Mouse (Mus musculus): ENCODE data around the gene Nek8. TPM values are rescaled to one million over a fixed set of nuclear protein-coding genes. Genes with fewer than 3 reads are reported as not detected.
"Not testable (repeated sequence)": the region's sequence is repeated elsewhere in the genome, so short reads cannot be mapped to it uniquely, and the experiment has no call there.

The Nek8 gene
- polyA plus RNA-seq, 1 experiment from 2014 or later = 4.2 TPM

- Histone ChIP-seq H3K4me3 (replicated peaks; ENCODE audit: low read depth, low read length) (peak within 1 kb of the TSS; percentile 72), H3K27me3 (ENCODE audit: control insufficient read depth, insufficient read depth, low read length) (no peaks in the 10 kb centered on the region), H3K36me3 (ENCODE audit: control insufficient read depth, insufficient read depth, low read length) (peaks cover 19% of the 10 kb centered on the region), H3K27ac (replicated peaks; ENCODE audit: low read depth, low read length) (peak within 1 kb of the TSS; percentile 90), H3K4me2 (ENCODE audit: low read length) (peak within 1 kb of the TSS; percentile 57), H3K9ac (replicated peaks; ENCODE audit: low read length) (peak within 1 kb of the TSS; percentile 88), H3K4me1 (ENCODE audit: control insufficient read depth, insufficient read depth, low read length) (peaks cover 10% of the 10 kb centered on the region; the same call in 1 of the 2 replicates), H3K9me3 (ENCODE audit: control insufficient read depth, low read length) (no peaks in the 10 kb centered on the region)
- ATAC-seq (ENCODE audit: low FRiP score, low TSS enrichment) = peak; percentile 74
- peak; percentile 88 for DNase-seq
- under 1% methylated on average over 78 of the region's 80 CpGs for WGBS
Observed at GRCm38 (mm10) chr11:78188331-78189233, 12.1 kb upstream of the Nek8 start, which contains the start of gene Rab34. Rab34 (plus strand) TSS chr11:78188430.

- not testable (repeated sequence) for H3K4me2 ChIP-seq (ENCODE audit: low read length); H3K9ac ChIP-seq (replicated peaks; ENCODE audit: low read length); DNase-seq; H3K4me3 ChIP-seq (replicated peaks; ENCODE audit: low read depth, low read length); ATAC-seq (ENCODE audit: low FRiP score, low TSS enrichment); H3K9me3 ChIP-seq (ENCODE audit: control insufficient read depth, low read length); H3K27me3 ChIP-seq (ENCODE audit: control insufficient read depth, insufficient read depth, low read length); H3K27ac ChIP-seq (replicated peaks; ENCODE audit: low read depth, low read length)
- Histone ChIP-seq H3K4me1 (ENCODE audit: control insufficient read depth, insufficient read depth, low read length) (peaks cover 15% of the 10 kb centered on the region), H3K36me3 (ENCODE audit: control insufficient read depth, insufficient read depth, low read length) (peaks cover 26% of the 10 kb centered on the region)
- 95% methylated on average over 6 of the region's 6 CpGs for WGBS
Observed at GRCm38 (mm10) chr11:78184702-78185101, 8.2 kb upstream of the Nek8 start.

GRCm38 (mm10) chr11:78183884-78184514 is 7.5 kb upstream of the Nek8 start:
- WGBS = 57% methylated on average over 10 of the region's 10 CpGs

GRCm38 (mm10) chr11:78182961-78183844 is 6.7 kb upstream of the Nek8 start, which contains the start of gene Rpl23a:
Rpl23a (minus strand) TSS chr11:78183584.
- under 1% methylated on average over 38 of the region's 38 CpGs for WGBS
- peak within 1 kb of the TSS; percentile 83 for H3K4me2 ChIP-seq (ENCODE audit: low read length)
- H3K27ac ChIP-seq (replicated peaks; ENCODE audit: low read depth, low read length) = peak within 1 kb of the TSS; percentile 95
- H3K4me3 ChIP-seq (replicated peaks; ENCODE audit: low read depth, low read length) = peak within 1 kb of the TSS; percentile 90
- H3K9ac ChIP-seq (replicated peaks; ENCODE audit: low read length) = peak within 1 kb of the TSS; percentile 90
- no peaks in the 10 kb centered on the region for H3K27me3 ChIP-seq (ENCODE audit: control insufficient read depth, insufficient read depth, low read length)
- ATAC-seq (ENCODE audit: low FRiP score, low TSS enrichment) = peak; percentile 90
- peaks cover 20% of the 10 kb centered on the region for H3K4me1 ChIP-seq (ENCODE audit: control insufficient read depth, insufficient read depth, low read length)
- H3K36me3 ChIP-seq (ENCODE audit: control insufficient read depth, insufficient read depth, low read length) = peaks cover 36% of the 10 kb centered on the region
- DNase-seq = peak; percentile 97
- H3K9me3 ChIP-seq (ENCODE audit: control insufficient read depth, low read length) = no peaks in the 10 kb centered on the region

More at GRCm38 (mm10) chr11:78183884-78184514, 7.5 kb upstream of the Nek8 start:
- H3K36me3 ChIP-seq (ENCODE audit: control insufficient read depth, insufficient read depth, low read length) = peaks cover 33% of the 10 kb centered on the region
- peak overlapping the region; percentile 90 for H3K4me3 ChIP-seq (replicated peaks; ENCODE audit: low read depth, low read length)
- peaks cover 15% of the 10 kb centered on the region for H3K4me1 ChIP-seq (ENCODE audit: control insufficient read depth, insufficient read depth, low read length)
- H3K9me3 ChIP-seq (ENCODE audit: control insufficient read depth, low read length) = no peaks in the 10 kb centered on the region
- DNase-seq (no peak), ATAC-seq (ENCODE audit: low FRiP score, low TSS enrichment) (no peak)
- H3K4me2 ChIP-seq (ENCODE audit: low read length) = peak overlapping the region; percentile 83
- 0 out of 2 replicates have a peak overlapping the region, but pooled peaks have one; percentile 1 for H3K9ac ChIP-seq (replicated peaks; ENCODE audit: low read length)
- H3K27me3 ChIP-seq (ENCODE audit: control insufficient read depth, insufficient read depth, low read length) = no peaks in the 10 kb centered on the region
- no peak overlapping the region for H3K27ac ChIP-seq (replicated peaks; ENCODE audit: low read depth, low read length)

GRCm38 (mm10) chr11:78182450-78182849 is 6.0 kb upstream of the Nek8 start:
- Histone ChIP-seq H3K36me3 (ENCODE audit: control insufficient read depth, insufficient read depth, low read length) (peaks cover 36% of the 10 kb centered on the region), H3K4me2 (ENCODE audit: low read length) (peak overlapping the region; percentile 83), H3K27me3 (ENCODE audit: control insufficient read depth, insufficient read depth, low read length) (no peaks in the 10 kb centered on the region), H3K9ac (replicated peaks; ENCODE audit: low read length) (peak overlapping the region; percentile 90), H3K4me3 (replicated peaks; ENCODE audit: low read depth, low read length) (peak overlapping the region; percentile 90), H3K9me3 (ENCODE audit: control insufficient read depth, low read length) (no peaks in the 10 kb centered on the region), H3K27ac (replicated peaks; ENCODE audit: low read depth, low read length) (peak overlapping the region; percentile 95; the same call in 1 of the 2 replicates), H3K4me1 (ENCODE audit: control insufficient read depth, insufficient read depth, low read length) (peaks cover 23% of the 10 kb centered on the region)
- 8% methylated on average over 7 of the region's 7 CpGs for WGBS
- DNase-seq = no peak
- no peak for ATAC-seq (ENCODE audit: low FRiP score, low TSS enrichment)

- ATAC-seq (ENCODE audit: low FRiP score, low TSS enrichment) = no peak
- H3K9me3 ChIP-seq (ENCODE audit: control insufficient read depth, low read length) = no peaks in the 10 kb centered on the region
- H3K27ac ChIP-seq (replicated peaks; ENCODE audit: low read depth, low read length) = no peak overlapping the region
- peaks cover 36% of the 10 kb centered on the region for H3K36me3 ChIP-seq (ENCODE audit: control insufficient read depth, insufficient read depth, low read length)
- H3K27me3 ChIP-seq (ENCODE audit: control insufficient read depth, insufficient read depth, low read length) = no peaks in the 10 kb centered on the region
- H3K4me3 ChIP-seq (replicated peaks; ENCODE audit: low read depth, low read length) = peak overlapping the region; percentile 90
- WGBS = 54% methylated on average over 2 of the region's 2 CpGs
- DNase-seq = no peak
- peak overlapping the region; percentile 90; the same call in 1 of the 2 replicates for H3K9ac ChIP-seq (replicated peaks; ENCODE audit: low read length)
- H3K4me1 ChIP-seq (ENCODE audit: control insufficient read depth, insufficient read depth, low read length) = peaks cover 27% of the 10 kb centered on the region
- peak overlapping the region; percentile 83 for H3K4me2 ChIP-seq (ENCODE audit: low read length)
Observed at GRCm38 (mm10) chr11:78181830-78182357, 5.4 kb upstream of the Nek8 start.

GRCm38 (mm10) chr11:78180081-78180761 is 3.7 kb upstream of the Nek8 start:
- H3K36me3 ChIP-seq (ENCODE audit: control insufficient read depth, insufficient read depth, low read length) = peaks cover 36% of the 10 kb centered on the region
- 87% methylated on average over 6 of the region's 6 CpGs for WGBS
- H3K4me1 ChIP-seq (ENCODE audit: control insufficient read depth, insufficient read depth, low read length) = peaks cover 32% of the 10 kb centered on the region
- H3K27me3 ChIP-seq (ENCODE audit: control insufficient read depth, insufficient read depth, low read length) = no peaks in the 10 kb centered on the region
- H3K4me3 ChIP-seq (replicated peaks; ENCODE audit: low read depth, low read length) = no peak overlapping the region
- H3K27ac ChIP-seq (replicated peaks; ENCODE audit: low read depth, low read length) = no peak overlapping the region
- DNase-seq = no peak
- H3K9ac ChIP-seq (replicated peaks; ENCODE audit: low read length) = no peak overlapping the region
- H3K4me2 ChIP-seq (ENCODE audit: low read length) = no peak overlapping the region
- no peak for ATAC-seq (ENCODE audit: low FRiP score, low TSS enrichment)
- no peaks in the 10 kb centered on the region for H3K9me3 ChIP-seq (ENCODE audit: control insufficient read depth, low read length)

Data from midbrain, embryonic 14.5 days (tissue).